Mouse (Mus musculus) right cerebral cortex, postnatal 4 days (tissue): ENCODE measurements around the gene Kalrn.

Source experiments
- DNase-seq: peaks from one replicate; pipeline ENCODE4 v3.0.0-alpha.2; 2022

The Kalrn gene

DNA sequence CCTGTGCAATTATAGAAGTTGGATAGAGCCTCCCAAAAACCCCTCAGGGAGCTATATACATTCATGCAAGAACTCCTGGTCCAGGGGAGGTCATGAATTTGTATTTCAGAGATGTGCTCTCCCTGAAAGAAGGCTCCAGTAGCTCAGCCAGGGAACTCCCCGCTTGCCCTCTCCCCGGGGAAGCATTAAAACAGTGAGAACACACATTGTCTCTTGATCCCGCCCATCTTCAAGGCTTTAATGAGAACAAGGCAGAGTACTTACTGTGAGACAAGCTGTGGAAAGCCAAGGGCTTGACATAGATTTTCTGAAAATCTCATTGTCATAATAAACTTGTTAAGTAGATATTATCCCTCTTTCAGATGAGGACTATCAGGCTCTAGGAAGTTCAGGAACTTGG is 155.4 kb downstream of the Kalrn start:
- DNase-seq: no peak

DNA sequence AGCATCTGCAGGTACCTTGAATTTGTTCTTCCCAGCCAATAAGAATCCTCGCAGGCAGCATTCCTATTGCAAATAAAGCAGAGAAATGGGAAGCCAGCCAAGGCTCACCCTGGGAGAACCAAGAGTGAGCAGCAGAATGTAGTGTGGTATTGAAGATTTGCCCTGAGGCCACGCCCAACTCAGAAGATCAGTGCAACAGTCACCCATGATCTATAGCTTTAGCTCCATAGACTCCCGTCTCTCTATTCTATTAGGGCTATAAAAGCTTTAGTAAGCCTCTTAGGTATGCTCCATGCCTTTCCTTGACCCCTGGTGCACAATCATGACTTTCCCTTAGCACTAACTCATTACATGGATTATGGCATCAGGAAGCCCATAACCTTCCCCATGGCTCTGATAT is 155.9 kb downstream of the Kalrn start:
- DNase-seq: no peak

DNA sequence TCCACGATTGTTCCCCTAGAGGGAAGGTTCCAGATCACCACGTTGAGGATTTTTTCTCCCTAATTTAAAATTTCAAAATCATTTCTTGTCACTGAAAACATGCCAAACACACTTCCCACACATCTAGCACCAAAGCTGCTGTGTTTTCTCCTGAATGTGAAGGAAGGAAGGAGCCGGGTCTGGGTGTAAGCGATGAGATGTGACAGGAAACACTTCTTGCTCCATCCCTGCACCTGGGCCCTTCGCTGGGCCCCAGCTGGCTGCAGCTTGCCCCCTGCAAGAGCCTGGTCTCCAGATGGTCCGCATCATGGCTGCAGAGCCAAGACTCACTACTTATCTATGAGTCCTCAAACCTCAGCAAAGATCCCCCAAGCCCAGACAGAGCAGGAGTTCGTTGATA is 158.8 kb downstream of the Kalrn start:
- no peak for DNase-seq

GRCm38 (mm10) chr16:34413868-34414333 is 159.4 kb downstream of the Kalrn start:
- peak; percentile 64 for DNase-seq

GRCm38 (mm10) chr16:34407036-34407435 is 166.3 kb downstream of the Kalrn start:
- DNase-seq: no peak

DNA sequence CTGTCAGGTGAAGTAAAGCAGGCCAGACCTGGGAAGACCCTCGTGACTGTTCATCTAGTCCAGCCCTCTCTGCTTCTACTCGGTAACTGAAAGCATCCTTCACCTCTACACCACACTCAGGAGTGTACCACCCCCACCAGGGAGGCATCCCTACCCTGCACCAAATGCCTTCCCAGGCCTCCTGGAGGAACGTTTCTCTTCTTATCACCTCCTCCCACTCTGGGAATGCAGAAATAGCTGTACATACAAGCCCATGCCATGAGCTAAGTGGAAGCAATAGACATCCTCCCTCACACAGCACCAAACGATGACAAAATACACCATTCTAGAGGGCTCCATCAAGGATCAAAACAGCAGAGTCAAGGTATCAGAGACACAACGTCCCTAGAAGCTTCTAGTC is 168.2 kb downstream of the Kalrn start:
- no peak for DNase-seq

DNA sequence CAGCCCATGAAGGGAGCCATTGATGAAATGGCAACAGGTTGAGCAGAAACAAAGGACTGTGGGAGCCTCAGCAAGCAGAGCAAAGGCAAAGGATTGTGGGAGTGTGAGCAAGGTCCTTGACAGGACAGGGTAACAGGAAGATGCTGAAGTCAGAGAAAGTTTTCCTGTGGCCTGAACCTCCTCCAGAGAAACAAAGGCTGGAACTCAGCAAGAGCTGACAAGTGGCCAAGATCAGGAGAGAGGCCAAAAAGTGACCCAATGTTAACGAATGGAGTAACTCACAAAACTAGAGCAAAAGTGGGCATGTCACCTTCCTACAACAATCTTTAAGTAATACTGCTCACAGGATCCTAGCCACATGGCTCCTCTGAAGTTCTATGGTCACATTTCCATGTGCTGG is 172.1 kb downstream of the Kalrn start:
- no peak for DNase-seq

DNA sequence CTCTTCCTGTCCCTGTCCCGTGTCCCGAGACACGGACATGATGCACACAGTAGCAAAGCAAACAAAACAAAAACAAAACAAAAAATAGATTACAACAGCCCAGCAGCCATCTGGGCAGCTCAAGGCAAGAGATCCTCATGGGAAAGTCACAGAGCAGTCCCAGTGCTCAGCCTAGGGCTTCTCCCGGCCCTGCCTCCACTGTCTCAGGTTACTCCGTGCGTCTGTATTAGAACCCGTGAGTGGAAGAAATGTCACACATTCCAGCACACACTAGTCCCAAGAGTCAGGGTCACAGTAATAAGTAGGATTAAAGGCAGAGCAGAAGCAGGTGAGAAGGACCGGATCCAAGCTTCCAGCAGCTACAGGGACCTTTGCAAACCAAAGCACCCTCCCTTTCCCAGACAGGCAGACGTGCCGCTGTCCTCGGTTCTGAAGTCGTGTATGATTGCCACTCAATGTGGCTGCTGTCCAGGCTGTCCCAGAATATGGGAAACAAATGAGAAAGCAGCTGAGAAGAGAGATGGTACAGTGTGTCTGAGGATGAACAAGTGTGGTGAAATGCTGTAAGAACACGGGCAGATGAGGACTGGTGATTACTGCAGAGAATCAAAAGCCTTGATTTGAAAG is 173.1 kb downstream of the Kalrn start:
- peak; percentile 30 for DNase-seq

DNA sequence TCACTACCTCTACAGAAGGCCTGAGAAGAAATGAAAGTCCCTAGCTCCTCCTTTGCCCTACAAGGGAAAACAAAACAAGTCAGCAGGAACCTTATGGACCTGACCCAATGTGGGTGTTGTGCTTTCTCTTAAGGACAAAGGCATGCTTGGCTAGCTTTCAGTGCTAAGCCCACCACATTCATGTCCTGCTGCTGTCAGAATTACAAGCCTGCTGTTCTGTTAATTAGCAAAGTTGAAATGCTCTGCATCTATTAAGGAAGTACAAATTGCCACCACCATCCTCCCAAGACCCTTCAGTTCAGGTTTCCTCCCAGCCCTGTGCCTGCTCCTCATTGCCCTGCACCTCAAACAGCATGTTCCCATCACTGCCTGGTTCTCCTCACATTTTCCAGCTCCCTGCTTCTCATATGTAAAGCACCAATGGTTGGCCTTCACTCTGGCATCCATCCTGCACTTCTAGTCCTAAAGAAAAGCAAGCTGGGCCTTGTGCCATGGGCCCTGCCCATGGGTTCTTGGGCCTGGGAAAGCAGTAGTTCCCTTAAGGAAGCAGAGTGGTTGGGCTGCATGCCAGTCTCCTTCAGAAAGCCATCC is 178.0 kb downstream of the Kalrn start:
- peak; percentile 71 for DNase-seq

GRCm38 (mm10) chr16:34389520-34390271 is 183.6 kb downstream of the Kalrn start:
- DNase-seq: no peak

DNA sequence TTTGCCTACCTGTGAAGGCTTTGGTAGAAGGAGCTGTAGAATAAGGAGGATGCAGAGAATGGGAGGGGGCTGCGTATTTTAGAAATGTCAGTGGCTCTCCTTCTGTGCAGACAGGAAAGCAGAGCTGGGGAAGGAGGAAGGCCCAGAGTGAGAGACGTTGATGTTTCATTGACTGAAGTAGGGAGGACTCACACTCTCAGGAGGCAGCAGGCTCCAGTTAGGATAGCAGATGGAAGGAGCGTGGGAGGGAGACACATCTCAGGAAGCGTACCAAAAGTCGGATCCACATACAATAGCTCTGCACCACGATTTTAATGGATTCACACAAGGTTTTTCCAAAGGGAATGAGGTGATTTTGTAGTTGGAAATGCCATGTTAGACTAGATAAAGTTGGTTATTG is 184.5 kb downstream of the Kalrn start:
- no peak for DNase-seq

GRCm38 (mm10) chr16:34385065-34385464 is 188.3 kb downstream of the Kalrn start:
- no peak for DNase-seq

DNA sequence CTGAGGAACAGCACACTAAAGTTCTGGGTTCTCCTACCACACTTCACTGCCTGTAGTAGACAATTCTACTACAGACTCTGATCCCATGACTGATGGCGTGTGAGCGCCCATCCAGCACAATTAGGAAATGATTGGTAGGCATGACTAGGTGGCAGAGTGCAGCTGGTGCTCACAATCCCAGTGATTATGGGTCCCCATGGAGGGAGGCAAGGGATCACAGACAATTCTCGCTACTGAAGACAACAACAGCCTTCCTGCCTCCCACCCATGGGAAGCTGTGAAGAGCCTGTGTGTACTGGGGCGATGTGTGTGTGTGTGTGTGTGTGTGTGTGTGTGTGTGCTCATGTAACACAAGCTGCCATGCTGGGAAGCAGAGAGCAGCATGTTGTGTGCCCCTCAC is 190.3 kb downstream of the Kalrn start:
- no peak for DNase-seq

GRCm38 (mm10) chr16:34376166-34376857 is 197.0 kb downstream of the Kalrn start:
- no peak for DNase-seq

GRCm38 (mm10) chr16:34373519-34373918 is 199.8 kb downstream of the Kalrn start:
- no peak for DNase-seq

GRCm38 (mm10) chr16:34372103-34372741 is 201.1 kb downstream of the Kalrn start:
- DNase-seq: no peak

GRCm38 (mm10) chr16:34359206-34359605 is 214.1 kb downstream of the Kalrn start:
- DNase-seq: no peak

- no peak for DNase-seq
Observed at GRCm38 (mm10) chr16:34355547-34355946, 217.8 kb downstream of the Kalrn start.

- no peak for DNase-seq
Observed at GRCm38 (mm10) chr16:34354042-34354441, 219.3 kb downstream of the Kalrn start.

DNA sequence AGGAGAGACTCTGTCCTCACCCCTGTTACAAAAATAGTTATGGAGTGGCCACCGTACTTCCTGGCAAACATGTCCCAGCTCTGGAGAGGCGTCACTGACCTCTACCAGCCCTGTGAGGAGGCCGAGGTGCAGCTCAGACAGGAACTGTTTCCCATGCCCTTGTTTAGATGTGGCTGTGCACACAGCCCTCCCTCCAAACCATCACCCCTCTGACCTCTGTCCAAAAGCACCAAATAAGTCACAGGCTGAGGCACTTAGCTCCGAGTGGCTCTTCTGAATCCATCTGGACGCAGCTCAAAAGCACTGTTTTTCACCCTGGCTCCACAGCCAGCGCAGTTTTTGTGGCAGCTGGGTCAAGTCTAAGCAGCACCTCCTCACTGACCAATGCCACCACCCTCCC is 220.6 kb downstream of the Kalrn start:
- DNase-seq: no peak

DNA sequence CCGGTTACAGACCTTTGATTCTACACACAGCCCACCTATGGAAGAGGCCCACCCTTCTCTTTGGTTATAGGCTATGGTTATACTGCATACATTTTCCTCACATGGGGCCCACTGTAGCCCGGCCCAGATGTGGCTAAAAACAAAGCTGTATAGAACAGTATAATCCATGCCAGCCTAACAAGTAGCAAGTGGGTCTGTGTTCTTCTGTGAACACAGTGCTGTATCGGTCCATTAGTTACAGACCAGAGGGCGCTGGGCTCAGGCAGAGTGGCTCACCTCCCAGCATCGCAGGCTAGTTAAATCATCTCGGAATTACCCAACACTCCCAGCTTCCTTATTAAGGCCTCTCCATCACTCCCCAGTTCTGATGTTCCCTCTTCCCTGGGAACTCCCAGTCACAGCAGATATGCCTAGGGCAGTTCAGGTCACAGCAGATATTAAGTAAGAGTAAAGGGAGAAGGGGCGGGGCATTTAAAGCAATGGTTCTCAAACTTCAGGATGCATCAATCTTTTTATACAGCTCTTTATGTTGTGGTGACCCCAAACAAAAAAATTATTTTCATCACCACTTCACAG is 221.7 kb downstream of the Kalrn start:
- no peak for DNase-seq

DNA sequence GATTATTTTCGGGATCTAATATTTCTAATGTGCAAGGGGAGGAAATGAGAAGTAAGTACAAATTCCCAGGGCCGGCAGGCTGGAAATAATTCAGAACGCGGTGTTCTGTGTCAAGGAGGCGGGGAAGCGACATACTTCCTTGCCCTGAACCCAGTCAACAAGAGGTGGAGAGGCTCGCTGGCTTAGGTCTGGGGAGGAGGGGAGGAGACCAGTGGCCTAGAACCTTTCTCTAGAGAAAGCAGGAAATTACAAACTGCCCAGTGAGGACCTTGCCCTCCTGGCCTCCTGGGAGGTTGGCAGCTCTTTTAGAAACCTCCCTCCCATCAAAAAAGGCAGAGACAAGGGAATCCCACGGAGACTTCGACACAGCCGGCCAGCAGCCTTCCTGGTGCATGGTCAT is 225.8 kb downstream of the Kalrn start:
- no peak for DNase-seq
